8 mouse cellular contexts compared by ENCODE assay signal in genomic region chr2:155133011-155133976, GRCm38 (mm10). TPM values are rescaled to one million over a fixed set of nuclear protein-coding genes. Genes with fewer than 3 reads are reported as not detected.
DNase-seq lines count a peak whose midpoint lies in the region; ATAC-seq and TF ChIP-seq lines count a peak whose summit lies in the region.

TSS of gene Itch (plus strand) at chr2:155133509.

- CTCF ChIA-PET in Patski (lab: Charles Lee), result interaction anchor here (0.7 to 1.0 kb wide), 3 partner anchors 9 to 240 kb away, joined by 3 to 4 read pairs (median 3); partner anchors contain the start of gene Eif2s2

- no peak for TF ChIP-seq CTCF in Patski (IDR thresholded peaks at IDR 0.05)

- no peaks in the 10 kb centered on the region for H3K27me3 ChIP-seq in Patski
- H3K27me3 ChIP-seq in hindbrain, embryonic 13.5 days, result no peaks in the 10 kb centered on the region

- peak within 1 kb of the TSS; percentile 95 for H3K9ac ChIP-seq in hindbrain, embryonic 13.5 days

- DNase-seq in Patski (ENCODE audit: low read depth, low spot score), result peak; percentile 56
- peak; percentile 95 for DNase-seq in cerebellum, postnatal 14 days
- peak; percentile 82 to 84 for DNase-seq in frontal cortex, postnatal 14 days (ENCODE audit: low spot score in 2 of 2)
- peak; percentile 80 to 88 for DNase-seq in layer of hippocampus, postnatal 25 days (ENCODE audit: extremely low spot score in 1 of 2, low spot score in 1 of 2)
- DNase-seq in lung, postnatal 25 days (ENCODE audit: low spot score), result peak; percentile 94
- DNase-seq in retina, embryonic 14.5 days (ENCODE audit: low spot score), result peak; percentile 97
- peak; percentile 95 for DNase-seq in thymus, postnatal 4 days

- 3% methylated on average over 52 of the region's 65 CpGs for WGBS in hindbrain, embryonic 13.5 days

- H3K36me3 ChIP-seq in hindbrain, embryonic 13.5 days, result peaks cover 6% of the 10 kb centered on the region

- no peaks in the 10 kb centered on the region for H3K9me3 ChIP-seq in hindbrain, embryonic 13.5 days

- POLR2A ChIA-PET in Patski (lab: Charles Lee), result no interaction called here

- in situ Hi-C loops in Patski (cut with MboI; ENCODE audit: low pct_unique_long_range_greater_than_20kb), result no loop called here

- peaks cover 30% of the 10 kb centered on the region for H3K4me1 ChIP-seq in hindbrain, embryonic 13.5 days (replicated peaks)

- peak within 1 kb of the TSS; percentile 87 for H3K4me3 ChIP-seq in hindbrain, embryonic 13.5 days

- H3K4me2 ChIP-seq in hindbrain, embryonic 13.5 days, result peak within 1 kb of the TSS; percentile 72

- ATAC-seq in Patski, result peak; percentile 87
- peak; percentile 99 for ATAC-seq in hindbrain, embryonic 13.5 days (ENCODE audit: low FRiP score)

- peak within 1 kb of the TSS; percentile 93 for H3K27ac ChIP-seq in hindbrain, embryonic 13.5 days

RNA-seq across cellular contexts. Expression of gene Itch, which starts in this region (rescaled TPM):
- 51.0 TPM for polyA plus RNA-seq in Patski (2021)
- polyA plus RNA-seq in hindbrain, embryonic 13.5 days (2015; fragmentation: Nextera tagmentation; extraction: Ambion mirVana), result 46.6 and 51.9 TPM in 2 replicates
- total RNA-seq in layer of hippocampus, postnatal 25 days (2021), result 10 to 100 TPM; 56.5 to 57.7 TPM

Comparison
In these comparisons a context has a peak if more than half of its experiments do, and no peak if none do; other contexts are left out.
1. Peak in every context shown above with its lines: DNase-seq, ATAC-seq, H3K4me3 ChIP-seq and H3K27ac ChIP-seq.